ENCODE assay signal across 17 mouse cellular contexts in genomic region chr4:154409841-154410240, GRCm38 (mm10).
DNase-seq lines count a peak whose midpoint lies in the region; ATAC-seq and TF ChIP-seq lines count a peak whose summit lies in the region.
"Had no signal": no experiment of that assay in that cellular context is flagged by ENCODE, and none has a peak within 500 bp of the region (broad histone marks: within the 10 kb centered on the region; RNA-seq: fewer than 3 reads in every experiment).

No protein-coding gene starts in this region.

- no peaks in the 10 kb centered on the region for H3K27me3 ChIP-seq in lung, embryonic 14.5 days (ENCODE audit: insufficient read depth, low read length)
- H3K27me3 ChIP-seq in forebrain, embryonic 10.5 days (ENCODE audit: poor library complexity, severe bottlenecking): peaks cover 69% of the 10 kb centered on the region
- no peaks in the 10 kb centered on the region for H3K27me3 ChIP-seq in midbrain, embryonic 14.5 days (ENCODE audit: control insufficient read depth, insufficient read depth, low read length)

- DNase-seq in lung, embryonic 14.5 days: no peak
- DNase-seq in lung, postnatal 36 days: no peak
- DNase-seq in WW6 (ENCODE audit: low read depth, low spot score): peak; percentile 14
- DNase-seq in forebrain, embryonic 10.5 days (ENCODE audit: extremely low spot score, low spot score): no peak
- no peak for DNase-seq in midbrain, embryonic 14.5 days
- DNase-seq in ovary, postnatal 36 days (ENCODE audit: low spot score): no peak
- DNase-seq in embryo, embryonic 9.5 days (ENCODE audit: extremely low spot score): no peak
- no peak for DNase-seq in embryo, embryonic 10 days (ENCODE audit: low spot score)
- DNase-seq: adrenal gland, adult 2 months; embryo, embryonic 11 days; kidney, adult 8-10 months; layer of hippocampus, adult 9-11 months; lung, postnatal 14 days had no signal

- H3K27ac ChIP-seq in lung, embryonic 14.5 days (ENCODE audit: low read depth): no peak overlapping the region
- peak overlapping the region; percentile 51 for H3K27ac ChIP-seq in forebrain, embryonic 10.5 days
- 0 out of 2 replicates have a peak overlapping the region, but pooled peaks have one; percentile 32 for H3K27ac ChIP-seq in midbrain, embryonic 14.5 days (replicated peaks; ENCODE audit: low read depth, low read length)
- H3K27ac ChIP-seq: limb, embryonic 15.5 days had no signal

- H3K9me3 ChIP-seq in lung, embryonic 14.5 days (ENCODE audit: low read depth, low read length): no peaks in the 10 kb centered on the region
- H3K9me3 ChIP-seq in forebrain, embryonic 10.5 days: no peaks in the 10 kb centered on the region
- H3K9me3 ChIP-seq in midbrain, embryonic 14.5 days (ENCODE audit: control insufficient read depth, low read length): no peaks in the 10 kb centered on the region
- H3K9me3 ChIP-seq: limb, embryonic 15.5 days had no signal

- peak overlapping the region; percentile 23; the same call in 1 of the 2 replicates for H3K4me2 ChIP-seq in lung, embryonic 14.5 days
- no peak overlapping the region for H3K4me2 ChIP-seq in midbrain, embryonic 14.5 days (ENCODE audit: low read length)
- H3K4me2 ChIP-seq: heart, embryonic 11.5 days; limb, embryonic 15.5 days had no signal

- WGBS in lung, embryonic 14.5 days: 48% methylated on average over 10 of the region's 10 CpGs
- 74% methylated on average over 10 of the region's 10 CpGs for whole genome bisulfite sequencing in forebrain, embryonic 10.5 days
- 79% methylated on average over 10 of the region's 10 CpGs for WGBS in midbrain, embryonic 14.5 days

- TF ChIP-seq CTCF in lung, embryonic 14.5 days (IDR thresholded peaks at IDR 0.05; ENCODE audit: low read depth): no peak

- no peak overlapping the region for H3K4me3 ChIP-seq in lung, embryonic 14.5 days (ENCODE audit: low read depth, low read length)
- no peak overlapping the region for H3K4me3 ChIP-seq in forebrain, embryonic 10.5 days
- no peak overlapping the region for H3K4me3 ChIP-seq in midbrain, embryonic 14.5 days (replicated peaks; ENCODE audit: low read depth, low read length)
- H3K4me3 ChIP-seq: limb, embryonic 15.5 days; myocyte had no signal

- no peak overlapping the region for H3K9ac ChIP-seq in lung, embryonic 14.5 days
- no peak overlapping the region for H3K9ac ChIP-seq in midbrain, embryonic 14.5 days (replicated peaks; ENCODE audit: low read length)
- H3K9ac ChIP-seq: limb, embryonic 15.5 days had no signal

- H3K4me1 ChIP-seq in lung, embryonic 14.5 days (ENCODE audit: insufficient read depth): peaks cover 26% of the 10 kb centered on the region
- peaks cover 77% of the 10 kb centered on the region for H3K4me1 ChIP-seq in forebrain, embryonic 10.5 days
- 0 out of 2 replicates have a peak, but pooled peaks cover 3% of the 10 kb centered on the region for H3K4me1 ChIP-seq in midbrain, embryonic 14.5 days (ENCODE audit: control insufficient read depth, insufficient read depth, low read length)

- H3K36me3 ChIP-seq in lung, embryonic 14.5 days (ENCODE audit: insufficient read depth): no peaks in the 10 kb centered on the region
- H3K36me3 ChIP-seq in forebrain, embryonic 10.5 days (replicated peaks): no peaks in the 10 kb centered on the region; the same call in 1 of the 2 replicates
- H3K36me3 ChIP-seq in midbrain, embryonic 14.5 days (ENCODE audit: control insufficient read depth, insufficient read depth, low read length): no peaks in the 10 kb centered on the region
- H3K36me3 ChIP-seq: G1E; limb, embryonic 15.5 days had no signal

- no peak for ATAC-seq in lung, embryonic 14.5 days (ENCODE audit: insufficient read depth)
- ATAC-seq in midbrain, embryonic 14.5 days (ENCODE audit: low FRiP score, low TSS enrichment): no peak; the same call in 1 of the 2 replicates
